Mouse (Mus musculus): ENCODE data around the gene Pirb. TPM values are rescaled to one million over a fixed set of nuclear protein-coding genes. Genes with fewer than 3 reads are reported as not detected.
"Not testable (repeated sequence)": the region's sequence is repeated elsewhere in the genome, so short reads cannot be mapped to it uniquely, and the experiment has no call there.

Gene Pirb
- polyA plus RNA-seq, 1 experiment, result 0.51 TPM

DNA sequence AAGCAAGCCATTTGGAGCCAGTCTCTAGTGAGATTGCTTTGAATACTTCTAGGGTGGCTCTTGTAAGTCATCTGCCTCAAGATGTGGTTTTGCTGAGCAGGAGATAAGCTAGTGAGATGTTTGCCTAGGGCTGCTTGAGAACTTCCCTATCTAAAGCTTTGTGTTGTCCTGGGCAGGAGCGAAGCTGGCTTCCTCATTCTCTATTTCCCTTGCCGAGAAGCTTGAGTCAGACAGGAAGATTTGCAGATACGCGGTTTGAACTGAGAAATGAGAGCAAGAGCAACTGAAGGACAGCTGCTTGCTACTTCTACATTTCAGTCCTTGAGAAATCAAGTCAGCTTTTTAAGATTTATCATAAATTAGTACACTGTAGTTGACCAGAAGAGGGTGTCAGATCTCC is 13.2 kb downstream of the Pirb start:
- Histone ChIP-seq H3K27ac (ENCODE audit: control insufficient read depth, insufficient read depth, low read depth, low read length) (no peak overlapping the region), H3K36me3 (ENCODE audit: control insufficient read depth, insufficient read depth, low read length) (no peaks in the 10 kb centered on the region; the same call in 1 of the 2 replicates), H3K4me1 (ENCODE audit: control insufficient read depth, insufficient read depth, low read length) (no peaks in the 10 kb centered on the region), H3K27me3 (ENCODE audit: control insufficient read depth, insufficient read depth, low read length) (no peaks in the 10 kb centered on the region), H3K4me3 (ENCODE audit: control insufficient read depth, low read depth, low read length) (no peak overlapping the region)
- no peak for TF ChIP-seq CTCF (IDR thresholded peaks at IDR 0.05; ENCODE audit: control insufficient read depth, insufficient read depth, insufficient replicate concordance, low read depth, low read length)
- TF ChIP-seq POLR2A (IDR thresholded peaks at IDR 0.05; ENCODE audit: control insufficient read depth, low read depth, low read length), result no peak

GRCm38 (mm10) chr7:3706343-3706934 is 13.8 kb downstream of the Pirb start:
- no peaks in the 10 kb centered on the region for H3K4me1 ChIP-seq (ENCODE audit: control insufficient read depth, insufficient read depth, low read length)
- H3K36me3 ChIP-seq (ENCODE audit: control insufficient read depth, insufficient read depth, low read length), result no peaks in the 10 kb centered on the region; the same call in 1 of the 2 replicates
- no peak overlapping the region for H3K27ac ChIP-seq (ENCODE audit: control insufficient read depth, insufficient read depth, low read depth, low read length)
- no peaks in the 10 kb centered on the region for H3K27me3 ChIP-seq (ENCODE audit: control insufficient read depth, insufficient read depth, low read length)
- TF ChIP-seq CTCF (IDR thresholded peaks at IDR 0.05; ENCODE audit: control insufficient read depth, insufficient read depth, insufficient replicate concordance, low read depth, low read length), result no peak
- no peak for TF ChIP-seq POLR2A (IDR thresholded peaks at IDR 0.05; ENCODE audit: control insufficient read depth, low read depth, low read length)
- no peak overlapping the region for H3K4me3 ChIP-seq (ENCODE audit: control insufficient read depth, low read depth, low read length)

DNA sequence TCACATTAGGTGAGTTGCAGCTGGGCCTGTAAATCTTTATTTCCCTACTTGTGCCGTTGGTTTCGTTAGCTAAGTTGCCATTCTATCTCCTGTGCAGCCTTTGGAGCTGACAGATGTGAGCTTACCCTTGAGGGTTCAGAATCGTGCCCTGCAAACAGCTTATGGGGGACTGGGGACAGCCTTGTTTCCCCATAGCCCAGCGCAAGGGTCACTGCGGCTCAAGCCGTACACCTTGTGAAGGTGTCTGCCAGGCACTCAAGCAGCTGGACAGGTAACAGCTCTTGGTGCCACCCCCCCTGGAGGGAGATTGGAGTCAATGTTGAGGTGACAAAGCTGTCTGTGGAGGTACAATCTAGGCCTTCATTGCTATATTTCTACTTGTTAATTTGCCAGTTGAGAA is 14.3 kb downstream of the Pirb start:
- no peak overlapping the region for H3K27ac ChIP-seq (ENCODE audit: control insufficient read depth, insufficient read depth, low read depth, low read length)
- H3K4me3 ChIP-seq (ENCODE audit: control insufficient read depth, low read depth, low read length), result no peak overlapping the region; the same call in 1 of the 2 replicates
- no peaks in the 10 kb centered on the region; the same call in 1 of the 2 replicates for H3K36me3 ChIP-seq (ENCODE audit: control insufficient read depth, insufficient read depth, low read length)
- H3K4me1 ChIP-seq (ENCODE audit: control insufficient read depth, insufficient read depth, low read length), result no peaks in the 10 kb centered on the region
- no peaks in the 10 kb centered on the region for H3K27me3 ChIP-seq (ENCODE audit: control insufficient read depth, insufficient read depth, low read length)
- TF ChIP-seq POLR2A (IDR thresholded peaks at IDR 0.05; ENCODE audit: control insufficient read depth, low read depth, low read length), result no peak
- no peak for TF ChIP-seq CTCF (IDR thresholded peaks at IDR 0.05; ENCODE audit: control insufficient read depth, insufficient read depth, insufficient replicate concordance, low read depth, low read length)

- not testable (repeated sequence) for H3K27ac ChIP-seq (ENCODE audit: control insufficient read depth, insufficient read depth, low read depth, low read length); H3K36me3 ChIP-seq (ENCODE audit: control insufficient read depth, insufficient read depth, low read length); H3K27me3 ChIP-seq (ENCODE audit: control insufficient read depth, insufficient read depth, low read length); H3K4me1 ChIP-seq (ENCODE audit: control insufficient read depth, insufficient read depth, low read length)
- H3K4me3 ChIP-seq (ENCODE audit: control insufficient read depth, low read depth, low read length), result peak overlapping the region; percentile 50
Observed at GRCm38 (mm10) chr7:3705461-3705860, 14.7 kb downstream of the Pirb start.

DNA sequence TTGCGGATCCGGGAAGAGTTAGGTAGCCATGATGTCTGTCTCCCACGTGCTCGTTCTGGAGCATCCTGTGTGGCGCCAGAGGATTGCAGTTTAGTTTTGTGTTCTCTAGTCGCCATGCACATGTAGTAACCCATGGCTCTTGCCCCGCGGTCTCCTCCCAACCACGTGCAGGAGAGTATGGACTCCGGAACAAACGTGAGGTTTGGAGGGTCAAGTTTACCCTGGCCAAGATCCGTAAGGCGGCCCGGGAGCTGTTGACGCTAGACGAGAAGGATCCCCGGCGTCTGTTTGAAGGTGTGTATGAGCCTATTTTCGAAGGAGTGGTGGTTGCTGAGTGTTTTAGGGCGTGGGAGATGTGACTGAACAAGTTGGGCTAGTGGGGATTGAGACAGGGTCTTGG is 15.7 kb downstream of the Pirb start:
- TF ChIP-seq CTCF (IDR thresholded peaks at IDR 0.05; ENCODE audit: control insufficient read depth, insufficient read depth, insufficient replicate concordance, low read depth, low read length) (no peak), POLR2A (IDR thresholded peaks at IDR 0.05; ENCODE audit: control insufficient read depth, low read depth, low read length) (no peak)
- no peaks in the 10 kb centered on the region for H3K27me3 ChIP-seq (ENCODE audit: control insufficient read depth, insufficient read depth, low read length)
- no peaks in the 10 kb centered on the region for H3K4me1 ChIP-seq (ENCODE audit: control insufficient read depth, insufficient read depth, low read length)
- H3K4me3 ChIP-seq (ENCODE audit: control insufficient read depth, low read depth, low read length), result peak overlapping the region; percentile 81
- H3K27ac ChIP-seq (ENCODE audit: control insufficient read depth, insufficient read depth, low read depth, low read length), result peak overlapping the region; percentile 86
- no peaks in the 10 kb centered on the region; the same call in 1 of the 2 replicates for H3K36me3 ChIP-seq (ENCODE audit: control insufficient read depth, insufficient read depth, low read length)

DNA sequence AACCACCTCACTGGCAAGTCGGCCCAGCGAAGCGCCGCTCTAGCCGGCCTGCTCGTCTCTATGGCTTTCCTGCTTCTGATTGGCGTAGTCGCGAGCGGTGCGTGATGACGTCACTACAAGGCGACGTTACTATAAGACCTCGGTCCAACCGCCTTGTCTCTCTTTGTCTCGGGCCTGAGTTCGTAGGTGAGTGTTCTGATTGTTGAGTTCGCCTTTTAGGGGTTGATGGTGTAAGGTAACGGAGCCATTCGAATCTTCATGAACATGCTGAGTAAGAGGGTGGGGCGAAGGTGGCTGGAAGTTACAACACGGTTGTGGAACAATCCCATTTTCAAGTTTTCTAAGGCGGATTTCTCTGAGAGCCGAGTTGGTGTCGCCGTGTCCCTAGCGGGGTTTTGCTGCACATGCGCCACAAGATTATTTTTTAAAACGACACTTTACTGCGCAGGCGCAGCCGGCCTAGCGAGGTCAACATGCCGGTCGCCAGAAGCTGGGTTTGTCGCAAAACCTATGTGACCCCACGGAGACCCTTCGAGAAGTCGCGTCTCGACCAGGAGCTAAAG is 16.2 kb downstream of the Pirb start, which contains the start of gene Rps9:
TSS of gene Rps9 (plus strand) at position 115 of the 563 bp plus-strand sequence.
- TF ChIP-seq POLR2A (IDR thresholded peaks at IDR 0.05; ENCODE audit: control insufficient read depth, low read depth, low read length) (peak; percentile 99), CTCF (IDR thresholded peaks at IDR 0.05; ENCODE audit: control insufficient read depth, insufficient read depth, insufficient replicate concordance, low read depth, low read length) (no peak)
- Histone ChIP-seq H3K4me1 (ENCODE audit: control insufficient read depth, insufficient read depth, low read length) (no peaks in the 10 kb centered on the region), H3K27me3 (ENCODE audit: control insufficient read depth, insufficient read depth, low read length) (no peaks in the 10 kb centered on the region), H3K36me3 (ENCODE audit: control insufficient read depth, insufficient read depth, low read length) (no peaks in the 10 kb centered on the region; the same call in 1 of the 2 replicates), H3K27ac (ENCODE audit: control insufficient read depth, insufficient read depth, low read depth, low read length) (peak within 1 kb of the TSS; percentile 86), H3K4me3 (ENCODE audit: control insufficient read depth, low read depth, low read length) (peak within 1 kb of the TSS; percentile 81)

- no peaks in the 10 kb centered on the region; the same call in 1 of the 2 replicates for H3K36me3 ChIP-seq (ENCODE audit: control insufficient read depth, insufficient read depth, low read length)
- peak overlapping the region; percentile 65; the same call in 1 of the 2 replicates for H3K27ac ChIP-seq (ENCODE audit: control insufficient read depth, insufficient read depth, low read depth, low read length)
- TF ChIP-seq CTCF (IDR thresholded peaks at IDR 0.05; ENCODE audit: control insufficient read depth, insufficient read depth, insufficient replicate concordance, low read depth, low read length) (no peak), POLR2A (IDR thresholded peaks at IDR 0.05; ENCODE audit: control insufficient read depth, low read depth, low read length) (no peak)
- no peaks in the 10 kb centered on the region for H3K27me3 ChIP-seq (ENCODE audit: control insufficient read depth, insufficient read depth, low read length)
- no peaks in the 10 kb centered on the region for H3K4me1 ChIP-seq (ENCODE audit: control insufficient read depth, insufficient read depth, low read length)
- H3K4me3 ChIP-seq (ENCODE audit: control insufficient read depth, low read depth, low read length), result peak overlapping the region; percentile 81
Observed at GRCm38 (mm10) chr7:3703148-3703878, 16.9 kb downstream of the Pirb start.
